Comparison of ENCODE assay signal across 11 mouse cellular contexts in the genomic region with DNA sequence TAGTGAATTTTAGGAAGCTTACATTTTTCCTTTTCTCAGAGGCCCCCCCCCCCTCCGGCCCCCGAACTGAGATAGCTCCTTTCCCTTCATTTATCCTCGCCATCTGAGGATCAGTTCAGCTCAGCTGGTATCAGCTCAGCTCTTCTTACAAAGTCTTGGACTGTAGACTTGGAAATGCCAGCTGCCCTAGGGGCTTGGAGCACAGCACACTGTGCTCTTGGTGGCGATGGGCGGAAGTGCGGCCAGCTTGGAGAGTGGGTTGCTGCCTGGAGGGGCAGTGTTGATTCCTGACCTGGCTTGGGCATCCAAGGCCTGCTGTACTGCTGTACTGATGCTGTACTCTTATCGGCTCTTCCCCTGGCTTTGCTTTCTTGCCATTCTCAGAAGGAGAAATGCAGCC.
DNase-seq lines count a peak whose midpoint lies in the region; ATAC-seq and TF ChIP-seq lines count a peak whose summit lies in the region.
"Had no signal": no experiment of that assay in that cellular context is flagged by ENCODE, and none has a peak within 500 bp of the region (broad histone marks: within the 10 kb centered on the region; RNA-seq: fewer than 3 reads in every experiment).

No protein-coding gene starts in this region.

- H3K9me3 ChIP-seq in hindbrain, postnatal 0 days (ENCODE audit: low read length) = 0 out of 2 replicates have a peak, but pooled peaks cover 4% of the 10 kb centered on the region
- peaks cover 5% of the 10 kb centered on the region for H3K9me3 ChIP-seq in hindbrain, embryonic 12.5 days (replicated peaks)

- no peak overlapping the region for H3K27ac ChIP-seq in hindbrain, postnatal 0 days
- no peak overlapping the region for H3K27ac ChIP-seq in hindbrain, embryonic 12.5 days
- H3K27ac ChIP-seq: hindbrain, embryonic 14.5 days had no signal

- H3K9ac ChIP-seq in hindbrain, postnatal 0 days (replicated peaks; ENCODE audit: low read length) = no peak overlapping the region
- H3K9ac ChIP-seq in hindbrain, embryonic 12.5 days = no peak overlapping the region
- H3K9ac ChIP-seq: hindbrain, embryonic 14.5 days had no signal

- DNase-seq in cerebellum, postnatal 14 days = peak; percentile 14 to 35
- no peak for DNase-seq in cerebellum, adult 18-20 months
- DNase-seq in hindbrain, postnatal 0 days (ENCODE audit: low spot score) = peak; percentile 25
- peak; percentile 2 to 8 for DNase-seq in right cerebral cortex, adult 2 months (ENCODE audit: low spot score in 2 of 2)
- DNase-seq in right cerebral cortex, postnatal 25 days = no peak
- DNase-seq in retina, postnatal 1 day = peak; percentile 23
- DNase-seq in urinary bladder, postnatal 10 days (ENCODE audit: low spot score) = no peak
- DNase-seq: adrenal gland, postnatal 36 days; cerebellum, postnatal 36 days had no signal

- no peak; the same call in 1 of the 2 replicates for ATAC-seq in hindbrain, postnatal 0 days
- ATAC-seq in hindbrain, embryonic 12.5 days (ENCODE audit: low FRiP score) = no peak

- WGBS in hindbrain, postnatal 0 days = 85% methylated on average over 7 of the region's 7 CpGs
- 85% methylated on average over 7 of the region's 7 CpGs for WGBS in hindbrain, embryonic 12.5 days

- peak; percentile 43 for TF ChIP-seq CTCF in hindbrain, postnatal 0 days (IDR thresholded peaks at IDR 0.05; ENCODE audit: low read depth)

- H3K36me3 ChIP-seq in hindbrain, postnatal 0 days (ENCODE audit: insufficient read depth, low read length) = no peaks in the 10 kb centered on the region
- H3K36me3 ChIP-seq in hindbrain, embryonic 12.5 days = no peaks in the 10 kb centered on the region

- no peak overlapping the region for H3K4me3 ChIP-seq in hindbrain, postnatal 0 days (ENCODE audit: low read length)
- no peak overlapping the region for H3K4me3 ChIP-seq in hindbrain, embryonic 12.5 days

- H3K4me1 ChIP-seq in hindbrain, postnatal 0 days (ENCODE audit: insufficient read depth, low read length) = no peaks in the 10 kb centered on the region
- H3K4me1 ChIP-seq in hindbrain, embryonic 12.5 days = no peaks in the 10 kb centered on the region

- no peaks in the 10 kb centered on the region for H3K27me3 ChIP-seq in hindbrain, postnatal 0 days (ENCODE audit: insufficient read depth, low read length)
- H3K27me3 ChIP-seq in hindbrain, embryonic 12.5 days = no peaks in the 10 kb centered on the region

- H3K4me2 ChIP-seq in hindbrain, postnatal 0 days (ENCODE audit: low read depth, low read length) = no peak overlapping the region
- no peak overlapping the region for H3K4me2 ChIP-seq in hindbrain, embryonic 12.5 days (replicated peaks)
- H3K4me2 ChIP-seq: hindbrain, embryonic 14.5 days had no signal

Comparison
In these comparisons a context has a peak if more than half of its experiments do, and no peak if none do; other contexts are left out.
1. DNase-seq: peak in cerebellum, postnatal 14 days (2 of 2), hindbrain, postnatal 0 days (single experiment), right cerebral cortex, adult 2 months (2 of 2) and retina, postnatal 1 day (single experiment); none in cerebellum, adult 18-20 months (0 of 2), right cerebral cortex, postnatal 25 days (single experiment) and urinary bladder, postnatal 10 days (single experiment).